In genomic region chr11:79149295-79149694, GRCm38 (mm10) we compare ENCODE assay signal across 18 mouse cellular contexts.
"Had no signal": no experiment of that assay in that cellular context is flagged by ENCODE, and none has a peak within 500 bp of the region (broad histone marks: within the 10 kb centered on the region; RNA-seq: fewer than 3 reads in every experiment).

No protein-coding gene starts in this region.

- H3K4me2 ChIP-seq: lung, embryonic 14.5 days; midbrain, embryonic 12.5 days; neural tube, embryonic 13.5 days; neural tube, embryonic 15.5 days had no signal

- DNase-seq: lung, adult 18-20 months; lung, embryonic 14.5 days; lung, postnatal 10 days; lung, postnatal 4 days; midbrain, embryonic 14.5 days; retina, postnatal 1 day; right cerebral cortex, adult 18-20 months; right cerebral cortex, postnatal 25 days; right cerebral cortex, postnatal 4 days; spleen, adult 18-20 months; thymus, adult 18-20 months; thymus, postnatal 14 days; thymus, postnatal 36 days had no signal

- H3K9ac ChIP-seq: lung, embryonic 14.5 days; midbrain, embryonic 12.5 days; neural tube, embryonic 13.5 days; neural tube, embryonic 15.5 days had no signal

- H3K4me3 ChIP-seq: midbrain, embryonic 10.5 days; midbrain, embryonic 12.5 days; myocyte; neural tube, embryonic 13.5 days; neural tube, embryonic 15.5 days had no signal

- H3K27ac ChIP-seq: midbrain, embryonic 10.5 days; midbrain, embryonic 12.5 days; neural tube, embryonic 13.5 days; neural tube, embryonic 15.5 days had no signal

- H3K9me3 ChIP-seq: midbrain, embryonic 10.5 days; midbrain, embryonic 12.5 days; neural tube, embryonic 13.5 days; neural tube, embryonic 15.5 days had no signal

- H3K36me3 ChIP-seq: midbrain, embryonic 10.5 days; midbrain, embryonic 12.5 days; neural tube, embryonic 13.5 days; neural tube, embryonic 15.5 days had no signal

- H3K27me3 ChIP-seq: midbrain, embryonic 12.5 days; neural tube, embryonic 13.5 days; neural tube, embryonic 15.5 days had no signal
